Mouse (Mus musculus) erythroblast, adult 5-6 weeks (primary cell): Measurements from ENCODE around the gene 1110059E24Rik. TPM values are rescaled to one million over a fixed set of nuclear protein-coding genes. Genes with fewer than 3 reads are reported as not detected.

Experiments
- total RNA-seq, 2 experiments: library from RNA; stranded (forward) in 1 of 2; stranded (reverse) in 1 of 2; fragments of 150-400 nt in 1 of 2; fragments of 200-764, 138-1000 nt in 1 of 2; gene quantifications; 2 replicates each; pipeline versions ENCODE4 v1.2.3 to v1.2.4; 2015 to 2017; ENCODE audit warnings: low replicate concordance in 2 of 2

Gene 1110059E24Rik
- total RNA-seq, 2 experiments from 2014 or later = 8.4 to 13.4 TPM

Other genes with a start within 250 kb of the 1110059E24Rik start
- gene Gda, start 179.5 kb downstream of the 1110059E24Rik start, total RNA-seq (2015; ENCODE audit: low replicate concordance) = 237 and 297 TPM in 2 replicates
- 556 and 560 TPM in 2 replicates for gene Gda, start 179.5 kb downstream of the 1110059E24Rik start, total RNA-seq (2017; ENCODE audit: low replicate concordance)
- gene Abhd17b, start 209 bp upstream of the 1110059E24Rik start, total RNA-seq (2015; ENCODE audit: low replicate concordance) = 21.7 and 28.1 TPM in 2 replicates
- gene Abhd17b, start 209 bp upstream of the 1110059E24Rik start, total RNA-seq (2017; ENCODE audit: low replicate concordance) = 7.1 and 8.9 TPM in 2 replicates
- 1.5 and 5.0 TPM in 2 replicates for gene Cemip2, start 125.4 kb upstream of the 1110059E24Rik start, total RNA-seq (2015; ENCODE audit: low replicate concordance)
- 5.2 and 6.0 TPM in 2 replicates for gene Cemip2, start 125.4 kb upstream of the 1110059E24Rik start, total RNA-seq (2017; ENCODE audit: low replicate concordance)